Mouse (Mus musculus) layer of hippocampus, postnatal 25 days (tissue): ENCODE results near the gene AU018091. TPM values are rescaled to one million over a fixed set of nuclear protein-coding genes. Genes with fewer than 3 reads are reported as not detected.
"Not testable (repeated sequence)": the region's sequence is repeated elsewhere in the genome, so short reads cannot be mapped to it uniquely, and the experiment has no call there.

Source experiments
- DNase-seq, 2 experiments: peaks; one replicate each; pipeline ENCODE4 v3.0.0; 2022; ENCODE audit warnings: mixed read lengths in 2 of 2, low spot score in 1 of 2; ENCODE audit errors: extremely low spot score in 1 of 2
- microRNA-seq, 2 experiments: library from miRNA; unstranded; fragments of <30 nt; microRNA quantifications; one replicate each; pipeline ENCODE4 v1.2.0; 2021
- total RNA-seq, 2 experiments: library from RNA; stranded (reverse); gene quantifications; 2 replicates each; pipeline ENCODE4 v1.2.3; 2021

The AU018091 gene
- total RNA-seq, 2 experiments from 2014 or later = not detected

GRCm38 (mm10) chr7:3168296-3168695 is 707 bp downstream of the AU018091 start:
- no peak for DNase-seq

- no peak for DNase-seq
Observed at GRCm38 (mm10) chr7:3166270-3166669, 2.7 kb downstream of the AU018091 start.

- DNase-seq = no peak
Observed at GRCm38 (mm10) chr7:3164991-3165390, 4.0 kb downstream of the AU018091 start.

GRCm38 (mm10) chr7:3164381-3164780 is 4.6 kb downstream of the AU018091 start:
- DNase-seq = no peak

GRCm38 (mm10) chr7:3150376-3150775 is 18.6 kb downstream of the AU018091 start:
- no peak for DNase-seq

- DNase-seq = no peak
Observed at GRCm38 (mm10) chr7:3146072-3146471, 22.9 kb downstream of the AU018091 start.

- no peak for DNase-seq
Observed at GRCm38 (mm10) chr7:3143329-3143728, 25.7 kb downstream of the AU018091 start.

- no peak for DNase-seq
Observed at GRCm38 (mm10) chr7:3135606-3136005, 33.4 kb downstream of the AU018091 start.

- DNase-seq = no peak
Observed at GRCm38 (mm10) chr7:3134654-3135053, 34.3 kb downstream of the AU018091 start.

- no peak for DNase-seq
Observed at GRCm38 (mm10) chr7:3130342-3130741, 38.7 kb downstream of the AU018091 start.

GRCm38 (mm10) chr7:3128564-3128963 is 40.4 kb downstream of the AU018091 start:
- not testable (repeated sequence) for DNase-seq

- DNase-seq = not testable (repeated sequence)
Observed at GRCm38 (mm10) chr7:3111193-3111592, 57.8 kb downstream of the AU018091 start.

- DNase-seq = not testable (repeated sequence)
Observed at GRCm38 (mm10) chr7:3106516-3107077, 62.4 kb downstream of the AU018091 start.

Small RNAs within 50 kb of the gene (microRNA-seq; reads per million reads assigned to microRNA genes)
- 0 reads per million in 2 experiments for gene Mir290a
- 0 reads per million in 2 experiments for gene Mir290b
- gene Mir291a = 0 reads per million in 2 experiments
- 0 reads per million in 2 experiments for gene Mir292
- gene Mir292b = 0 reads per million in 2 experiments

Other genes starting within 250 kb of the AU018091 start
- under 1 TPM in 1 of 2 experiments, not detected in 1; 0.05 TPM for gene Nlrp12, start 80.5 kb upstream of the AU018091 start, total RNA-seq
- 10 to 100 TPM; 73.5 to 82.2 TPM for gene Myadm, start 119.9 kb upstream of the AU018091 start, total RNA-seq
- 100 to 1,000 TPM; 540 to 555 TPM for gene Prkcg, start 120.0 kb upstream of the AU018091 start, total RNA-seq
- 100 to 1,000 TPM; 140 TPM for gene Cacng7, start 163.8 kb upstream of the AU018091 start, total RNA-seq
- 100 to 1,000 TPM; 380 to 428 TPM for gene Cacng8, start 221.5 kb upstream of the AU018091 start, total RNA-seq